Mouse (Mus musculus) testis, adult 2 months (tissue): ENCODE results near the gene Nol4l. TPM values are rescaled to one million over a fixed set of nuclear protein-coding genes. Genes with fewer than 3 reads are reported as not detected.

Experiments used
- H3K27ac ChIP-seq: fragments of 200-500 bp; 2 replicates; pipeline ENCODE4 v1.5.1; 2012; ENCODE audit warnings: low read depth, low read length; ENCODE audit not compliant: control insufficient read depth, insufficient read depth
- H3K27me3 ChIP-seq: fragments of 200-500 bp; 2 replicates; pipeline ENCODE4 v1.6.1; 2012; ENCODE audit warnings: mild to moderate bottlenecking, low read length, moderate library complexity; ENCODE audit not compliant: control insufficient read depth, insufficient read depth
- H3K36me3 ChIP-seq: fragments of 200-500 bp; 2 replicates; pipeline ENCODE4 v1.6.1; 2012; ENCODE audit warnings: mild to moderate bottlenecking, low read length; ENCODE audit not compliant: control insufficient read depth, insufficient read depth
- H3K4me1 ChIP-seq: fragments of 200-500 bp; 2 replicates; pipeline ENCODE4 v1.6.1; 2012; ENCODE audit warnings: low read length; ENCODE audit not compliant: control insufficient read depth, insufficient read depth
- H3K4me3 ChIP-seq: fragments of 200-500 bp; 2 replicates; pipeline ENCODE4 v1.5.1; 2012; ENCODE audit warnings: low read depth, mild to moderate bottlenecking, low read length, moderate library complexity, mixed read lengths; ENCODE audit not compliant: control insufficient read depth
- CTCF ChIP-seq: fragments of 200-500 bp; IDR thresholded peaks from 2 replicates; pipeline ENCODE4 v1.5.1; 2012; ENCODE audit warnings: low read depth, mild to moderate bottlenecking, inconsistent platforms, low read length, moderate library complexity; ENCODE audit not compliant: control insufficient read depth, insufficient read depth, insufficient replicate concordance
- POLR2A ChIP-seq: fragments of 200-500 bp; IDR thresholded peaks from 2 replicates; pipeline ENCODE4 v1.6.1; 2012; ENCODE audit warnings: low read depth, mild to moderate bottlenecking, inconsistent platforms, low read length, moderate library complexity; ENCODE audit not compliant: control insufficient read depth
- polyA plus RNA-seq: library from polyadenylated mRNA; depleted of rRNA; stranded (reverse); fragments of >200 nt; gene quantifications from 2 replicates; pipeline ENCODE4 v1.2.3, GENCODE M21; 2012

Gene Nol4l
- polyA plus RNA-seq, 1 experiment: 241 TPM

DNA sequence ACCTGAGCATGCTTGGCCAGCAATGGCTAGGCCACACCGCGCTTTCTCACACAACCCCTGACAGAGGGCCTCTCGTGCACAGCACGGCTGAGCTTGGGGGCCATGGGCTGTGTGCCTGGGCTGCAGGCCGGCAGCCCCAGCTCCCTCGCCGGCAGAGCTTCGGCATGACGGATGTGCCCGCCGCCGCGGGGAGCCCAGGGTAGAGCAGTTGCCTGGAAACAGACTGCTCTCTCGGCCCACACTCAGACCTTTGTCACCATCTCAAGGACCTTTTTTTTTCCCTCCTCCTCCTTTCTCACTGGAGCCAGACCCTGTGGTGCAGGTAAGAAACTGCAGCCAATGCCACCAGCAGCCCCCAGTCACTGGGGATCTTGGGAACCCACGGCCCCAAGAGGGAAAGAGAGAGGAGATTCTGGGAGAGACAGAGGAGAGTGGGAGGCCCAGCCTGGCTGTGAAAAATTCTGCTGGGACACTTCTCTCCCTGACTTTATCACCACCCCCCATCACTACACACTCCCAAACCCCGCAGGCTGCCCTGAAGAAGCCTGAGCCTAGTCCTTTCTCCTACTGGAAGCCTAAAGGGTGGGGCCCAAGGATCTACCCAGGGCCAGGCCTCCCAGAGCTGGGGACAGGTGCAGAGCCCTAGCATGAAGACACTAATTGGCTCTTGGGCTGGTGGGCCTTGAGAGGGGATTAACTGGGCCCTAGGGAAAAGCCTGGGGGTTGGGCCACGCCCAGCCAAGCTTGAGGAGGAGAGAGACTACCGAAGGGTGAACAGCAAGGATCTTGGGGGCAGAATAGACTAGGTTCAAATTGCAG lies 20.4 kb downstream of the Nol4l start:
- TF ChIP-seq CTCF (no peak), POLR2A (no peak)
- Histone ChIP-seq H3K27me3 (no peaks in the 10 kb centered on the region), H3K36me3 (no peaks in the 10 kb centered on the region), H3K4me3 (no peak overlapping the region), H3K27ac (no peak overlapping the region), H3K4me1 (no peaks in the 10 kb centered on the region; the same call in 1 of the 2 replicates)

DNA sequence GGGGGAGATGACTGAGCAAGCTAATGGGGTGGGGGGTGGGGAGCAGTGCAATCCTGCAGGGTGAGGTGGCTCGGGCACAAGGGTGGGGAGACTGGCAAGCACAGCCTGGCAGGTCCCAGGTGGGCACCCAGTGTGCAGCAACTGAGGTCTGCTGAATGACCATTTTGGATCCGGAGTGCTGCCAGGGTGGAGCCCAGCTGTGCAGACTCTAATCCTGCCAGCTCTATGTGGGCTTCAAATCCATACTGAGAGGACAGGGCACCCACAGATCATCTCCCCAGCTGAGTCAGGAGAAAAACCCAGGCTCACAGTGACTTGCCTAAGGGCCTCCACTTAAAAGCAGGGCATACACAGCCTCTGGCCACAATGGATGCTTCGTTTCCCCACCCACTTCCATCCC lies 21.4 kb downstream of the Nol4l start:
- Histone ChIP-seq H3K27ac (no peak overlapping the region), H3K4me1 (no peaks in the 10 kb centered on the region; the same call in 1 of the 2 replicates), H3K27me3 (no peaks in the 10 kb centered on the region)

DNA sequence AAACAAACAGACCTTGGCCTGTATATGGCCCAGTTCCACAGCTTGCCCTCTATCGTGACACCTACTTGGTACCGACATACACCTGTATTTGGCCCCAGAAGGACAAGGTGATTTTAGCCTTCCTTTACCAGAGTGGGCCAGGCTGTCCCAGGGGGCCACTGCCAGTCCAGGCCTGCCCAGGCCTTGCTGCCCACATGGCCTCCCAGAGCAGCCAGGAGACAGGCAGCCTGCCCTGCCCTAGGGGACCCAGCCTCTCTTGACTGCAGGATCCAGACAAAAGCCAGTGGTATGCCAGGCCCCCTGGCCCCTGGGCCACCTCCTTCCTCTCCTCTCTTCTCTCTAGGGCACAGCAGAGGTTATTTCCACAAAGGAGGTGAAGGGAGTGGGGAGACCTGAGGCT lies 21.8 kb downstream of the Nol4l start:
- no peaks in the 10 kb centered on the region for H3K27me3 ChIP-seq
- no peak overlapping the region for H3K4me3 ChIP-seq
- H3K4me1 ChIP-seq: no peaks in the 10 kb centered on the region; the same call in 1 of the 2 replicates
- TF ChIP-seq POLR2A (no peak), CTCF (no peak)
- no peaks in the 10 kb centered on the region for H3K36me3 ChIP-seq
- H3K27ac ChIP-seq: no peak overlapping the region

More for the DNA sequence above, 21.4 kb downstream of the Nol4l start:
- TF ChIP-seq POLR2A (no peak), CTCF (no peak)
- Histone ChIP-seq H3K36me3 (no peaks in the 10 kb centered on the region), H3K4me3 (no peak overlapping the region)

DNA sequence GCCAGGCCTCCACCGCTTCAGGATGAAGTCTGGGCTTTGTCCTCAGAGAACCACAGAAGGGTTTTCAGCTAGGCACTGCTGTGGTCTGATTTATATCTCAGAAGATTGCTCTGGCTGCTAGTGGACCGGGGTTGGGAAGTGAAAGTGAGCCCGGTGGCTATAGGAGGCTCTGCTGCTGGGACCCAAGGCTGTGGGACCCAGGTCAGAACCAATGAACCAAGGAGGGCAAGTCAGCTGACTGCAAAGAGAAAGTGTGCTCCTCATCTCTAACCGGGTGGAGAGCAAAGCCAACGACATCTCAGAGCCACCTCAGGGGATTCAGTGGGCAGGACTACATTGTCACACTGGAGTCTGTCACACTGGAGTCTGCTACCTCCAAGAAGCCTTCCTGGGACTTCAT lies 23.4 kb downstream of the Nol4l start:
- Histone ChIP-seq H3K27me3 (no peaks in the 10 kb centered on the region), H3K4me1 (no peaks in the 10 kb centered on the region; the same call in 1 of the 2 replicates), H3K36me3 (no peaks in the 10 kb centered on the region), H3K4me3 (no peak overlapping the region), H3K27ac (no peak overlapping the region)
- no peak for TF ChIP-seq CTCF
- TF ChIP-seq POLR2A: no peak

DNA sequence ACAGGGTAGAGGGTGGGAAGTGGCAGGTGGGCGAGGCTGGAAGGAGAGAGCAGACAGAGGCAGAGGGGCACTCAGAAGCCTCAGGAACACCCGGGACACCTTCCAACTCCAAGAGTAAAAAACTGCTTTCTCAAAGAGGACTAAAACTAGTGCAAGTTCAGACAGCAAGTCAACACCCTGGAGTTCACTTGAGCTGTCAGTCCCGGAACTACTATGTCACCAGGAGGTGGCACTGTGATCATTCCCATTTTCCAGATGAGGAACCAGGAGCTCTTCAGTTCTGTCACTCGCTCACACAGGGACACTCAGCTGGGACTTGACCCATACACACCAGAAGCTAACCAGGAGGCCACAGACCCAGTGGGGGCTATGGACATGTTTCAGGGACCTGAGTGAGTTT lies 30.6 kb downstream of the Nol4l start:
- no peak for TF ChIP-seq POLR2A
- no peak for TF ChIP-seq CTCF
- H3K4me1 ChIP-seq: peaks cover 2% of the 10 kb centered on the region
- no peaks in the 10 kb centered on the region for H3K27me3 ChIP-seq
- H3K4me3 ChIP-seq: no peak overlapping the region
- H3K27ac ChIP-seq: no peak overlapping the region
- H3K36me3 ChIP-seq: no peaks in the 10 kb centered on the region

DNA sequence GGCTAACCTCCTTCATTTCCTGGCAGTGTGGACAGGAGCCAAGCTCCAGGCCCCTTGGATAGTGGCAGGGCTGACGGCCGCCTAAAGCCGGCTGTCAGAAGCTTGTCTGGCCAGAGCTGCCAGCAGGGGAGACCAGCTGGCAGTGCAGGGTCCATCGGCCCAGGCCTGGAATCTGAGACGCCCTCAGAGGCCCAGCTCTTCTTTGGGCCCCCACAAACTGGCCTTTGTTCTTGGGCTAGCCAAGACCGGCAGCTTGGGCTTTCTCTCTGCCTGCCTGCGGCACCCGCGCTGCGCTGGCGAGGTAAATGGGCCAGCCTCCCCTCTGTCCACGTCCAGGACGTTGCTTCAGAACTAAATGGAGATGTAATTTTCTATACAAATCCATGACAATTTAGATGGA lies 32.9 kb downstream of the Nol4l start:
- no peaks in the 10 kb centered on the region for H3K27me3 ChIP-seq
- H3K4me3 ChIP-seq: no peak overlapping the region
- peaks cover 14% of the 10 kb centered on the region for H3K4me1 ChIP-seq
- no peak for TF ChIP-seq CTCF
- TF ChIP-seq POLR2A: no peak
- no peaks in the 10 kb centered on the region for H3K36me3 ChIP-seq
- no peak overlapping the region for H3K27ac ChIP-seq

DNA sequence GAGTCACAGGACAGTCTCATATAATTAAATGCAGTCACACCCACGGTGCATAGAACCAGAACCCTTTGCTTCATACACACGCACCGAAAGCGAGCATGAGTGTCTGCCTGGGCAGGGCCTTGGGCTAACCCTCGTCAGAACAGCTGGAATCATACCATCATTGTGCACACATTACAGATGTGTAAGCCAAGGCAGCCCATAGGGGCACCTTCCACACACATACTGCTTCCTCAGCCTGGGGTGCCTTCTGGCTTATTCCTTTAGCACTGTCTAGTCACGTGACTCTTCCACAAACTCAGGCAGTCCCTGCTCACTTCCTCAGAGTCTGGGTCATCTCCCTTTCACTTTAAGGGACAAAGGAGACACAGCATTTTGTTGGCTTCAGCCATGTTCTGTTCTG lies 33.5 kb downstream of the Nol4l start:
- TF ChIP-seq POLR2A (no peak), CTCF (no peak)
- no peak overlapping the region for H3K4me3 ChIP-seq
- peaks cover 18% of the 10 kb centered on the region for H3K4me1 ChIP-seq
- no peaks in the 10 kb centered on the region for H3K36me3 ChIP-seq
- no peak overlapping the region for H3K27ac ChIP-seq
- no peaks in the 10 kb centered on the region for H3K27me3 ChIP-seq
